ENCODE assay signal across 10 mouse cellular contexts in the genomic region with DNA sequence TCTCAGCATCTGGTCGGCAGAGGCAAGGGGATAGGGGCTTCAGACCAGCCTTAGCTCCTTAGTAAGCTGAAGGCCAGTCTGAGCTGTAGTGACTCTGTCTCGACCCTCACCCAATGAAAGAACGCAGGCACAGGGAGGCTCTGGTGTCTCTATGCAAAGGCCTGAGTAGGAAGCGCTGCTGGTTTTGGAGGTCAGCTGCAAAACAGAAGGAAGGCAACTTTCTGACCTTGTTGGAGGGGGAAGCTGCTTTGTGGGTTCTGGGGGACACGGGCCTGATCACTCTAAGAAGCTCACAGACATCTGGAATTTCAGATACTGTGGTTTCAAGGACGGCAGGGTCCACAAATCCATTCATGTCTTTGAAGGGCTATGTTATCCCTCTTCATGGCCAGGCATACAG. TPM values are rescaled to one million over a fixed set of nuclear protein-coding genes. Genes with fewer than 3 reads are reported as not detected.
DNase-seq lines count a peak whose midpoint lies in the region; ATAC-seq and TF ChIP-seq lines count a peak whose summit lies in the region.
"Had no signal": no experiment of that assay in that cellular context is flagged by ENCODE, and none has a peak within 500 bp of the region (broad histone marks: within the 10 kb centered on the region; RNA-seq: fewer than 3 reads in every experiment).

No protein-coding gene starts in this region.

- no peaks in the 10 kb centered on the region for H3K9me3 ChIP-seq in heart, embryonic 14.5 days (ENCODE audit: control insufficient read depth, low read length)
- H3K9me3 ChIP-seq in stomach, embryonic 14.5 days (ENCODE audit: control insufficient read depth, low read depth, low read length), result no peaks in the 10 kb centered on the region
- no peaks in the 10 kb centered on the region for H3K9me3 ChIP-seq in stomach, postnatal 0 days (ENCODE audit: control insufficient read depth, low read length)
- H3K9me3 ChIP-seq in limb, embryonic 15.5 days, result no peaks in the 10 kb centered on the region

- H3K4me2 ChIP-seq in heart, embryonic 14.5 days (ENCODE audit: low read length), result peak overlapping the region; percentile 60
- peak overlapping the region; percentile 33; the same call in 1 of the 2 replicates for H3K4me2 ChIP-seq in stomach, embryonic 14.5 days (replicated peaks; ENCODE audit: low read depth, low read length)
- no peak overlapping the region for H3K4me2 ChIP-seq in stomach, postnatal 0 days (replicated peaks; ENCODE audit: low read depth)
- H3K4me2 ChIP-seq in limb, embryonic 15.5 days, result peak overlapping the region; percentile 47; the same call in 1 of the 2 replicates

- no peak overlapping the region for H3K4me3 ChIP-seq in heart, embryonic 14.5 days (ENCODE audit: control insufficient read depth in 1 of 2, insufficient read depth in 1 of 2, low read depth in 1 of 2, low read length in 2 of 2)
- no peak overlapping the region for H3K4me3 ChIP-seq in stomach, embryonic 14.5 days (ENCODE audit: low read depth, low read length)
- no peak overlapping the region for H3K4me3 ChIP-seq in stomach, postnatal 0 days (ENCODE audit: low read depth, low read length)
- H3K4me3 ChIP-seq in limb, embryonic 15.5 days, result no peak overlapping the region

- DNase-seq in heart, adult 8-10 months (ENCODE audit: low spot score), result no peak
- no peak for DNase-seq in stomach, postnatal 0 days (ENCODE audit: low spot score)
- DNase-seq in testis, postnatal 14 days (ENCODE audit: low spot score), result no peak

- no peak for ATAC-seq in heart, embryonic 14.5 days (ENCODE audit: insufficient number of reproducible peaks, insufficient read depth, low FRiP score, low read depth)
- ATAC-seq in stomach, embryonic 14.5 days (ENCODE audit: insufficient number of reproducible peaks, insufficient read depth, low FRiP score, low read depth), result 0 out of 2 replicates have a peak, but pooled peaks have one; percentile 5
- ATAC-seq in stomach, postnatal 0 days (ENCODE audit: low FRiP score, low TSS enrichment), result no peak
- no peak for ATAC-seq in limb, embryonic 15.5 days (ENCODE audit: insufficient number of reproducible peaks, low FRiP score, low TSS enrichment, low read depth)
- ATAC-seq in megakaryocyte progenitor cell, adult 5-6 weeks (replicated peaks; ENCODE audit: poor library complexity), result no peak
- ATAC-seq in granulocyte monocyte progenitor cell, adult 5-6 weeks (replicated peaks; ENCODE audit: poor library complexity, severe bottlenecking), result no peak

- WGBS in heart, embryonic 14.5 days, result 73% methylated on average over 6 of the region's 6 CpGs
- WGBS in stomach, embryonic 14.5 days, result 80% methylated on average over 6 of the region's 6 CpGs
- WGBS in stomach, postnatal 0 days, result 85% methylated on average over 6 of the region's 6 CpGs
- 66% methylated on average over 6 of the region's 6 CpGs for WGBS in limb, embryonic 15.5 days

- H3K4me1 ChIP-seq in heart, embryonic 14.5 days (ENCODE audit: control insufficient read depth in 2 of 2, insufficient read depth in 2 of 2, low read length in 2 of 2), result peaks cover 3 to 6% of the 10 kb centered on the region in 2 experiments; a peak in 3 of 4 replicates
- H3K4me1 ChIP-seq in stomach, embryonic 14.5 days (ENCODE audit: control insufficient read depth, insufficient read depth, low read length), result no peaks in the 10 kb centered on the region
- H3K4me1 ChIP-seq in stomach, postnatal 0 days (replicated peaks; ENCODE audit: control insufficient read depth, insufficient read depth), result no peaks in the 10 kb centered on the region
- H3K4me1 ChIP-seq in limb, embryonic 15.5 days, result peaks cover 13% of the 10 kb centered on the region

- H3K36me3 ChIP-seq in heart, embryonic 14.5 days (ENCODE audit: control insufficient read depth, insufficient read depth, low read length), result no peaks in the 10 kb centered on the region
- H3K36me3 ChIP-seq in stomach, embryonic 14.5 days (ENCODE audit: control insufficient read depth, insufficient read depth, low read length), result no peaks in the 10 kb centered on the region
- no peaks in the 10 kb centered on the region for H3K36me3 ChIP-seq in stomach, postnatal 0 days (ENCODE audit: control insufficient read depth, insufficient read depth, low read length)
- no peaks in the 10 kb centered on the region for H3K36me3 ChIP-seq in limb, embryonic 15.5 days

- no peak for TF ChIP-seq CTCF in stomach, postnatal 0 days (IDR thresholded peaks at IDR 0.05; ENCODE audit: low read depth)

- H3K27ac ChIP-seq in heart, embryonic 14.5 days (replicated peaks in 1 of 2; ENCODE audit: control insufficient read depth in 1 of 2, insufficient read depth in 1 of 2, low read depth in 2 of 2, low read length in 2 of 2), result no peak overlapping the region
- no peak overlapping the region for H3K27ac ChIP-seq in stomach, embryonic 14.5 days (ENCODE audit: low read length)
- H3K27ac ChIP-seq in stomach, postnatal 0 days (replicated peaks), result no peak overlapping the region
- no peak overlapping the region for H3K27ac ChIP-seq in limb, embryonic 15.5 days
- H3K27ac ChIP-seq: gastrocnemius, adult 2 months; macrophage had no signal

- H3K9ac ChIP-seq in heart, embryonic 14.5 days (ENCODE audit: low read length), result peak overlapping the region; percentile 56; the same call in 1 of the 2 replicates
- H3K9ac ChIP-seq in stomach, embryonic 14.5 days (replicated peaks; ENCODE audit: low read depth, low read length), result no peak overlapping the region; the same call in 1 of the 2 replicates
- H3K9ac ChIP-seq in stomach, postnatal 0 days (ENCODE audit: low read length), result no peak overlapping the region
- H3K9ac ChIP-seq in limb, embryonic 15.5 days, result no peak overlapping the region

- no peaks in the 10 kb centered on the region for H3K27me3 ChIP-seq in heart, embryonic 14.5 days (ENCODE audit: control insufficient read depth, insufficient read depth, low read length)
- H3K27me3 ChIP-seq in stomach, embryonic 14.5 days (ENCODE audit: control insufficient read depth, insufficient read depth, low read length), result no peaks in the 10 kb centered on the region
- no peaks in the 10 kb centered on the region for H3K27me3 ChIP-seq in stomach, postnatal 0 days (ENCODE audit: control insufficient read depth, insufficient read depth, low read length)
- H3K27me3 ChIP-seq in limb, embryonic 15.5 days, result peaks cover 4% of the 10 kb centered on the region; the same call in 1 of the 2 replicates

- no peak for TF ChIP-seq EP300 in stomach, postnatal 0 days (optimal IDR thresholded peaks at IDR 0.05)

RNA-seq across cellular contexts. Expression of a gene that starts 46.6 kb away (rescaled TPM):
- 46.9 and 54.2 TPM in 2 replicates for polyA plus RNA-seq in heart, embryonic 14.5 days (2014; fragmentation: Nextera tagmentation; extraction: Ambion mirVana)
- 10 to 100 TPM; 10.7 to 14.7 (median 12.9) TPM for total RNA-seq in heart, adult 8-10 months (2022)
- 70.2 and 70.4 TPM in 2 replicates for polyA plus RNA-seq in stomach, embryonic 14.5 days (2014; fragmentation: Nextera tagmentation; extraction: Ambion mirVana)
- polyA plus RNA-seq in stomach, postnatal 0 days (2015; fragmentation: Nextera tagmentation; extraction: Ambion mirVana), result 68.1 and 70.1 TPM in 2 replicates
- 78.8 and 83.6 TPM in 2 replicates for polyA plus RNA-seq in limb, embryonic 15.5 days (2015; fragmentation: Nextera tagmentation; extraction: Ambion mirVana)
- total RNA-seq in megakaryocyte progenitor cell, adult 5-6 weeks (2015), result 37.2 and 45.9 TPM in 2 replicates
- 32.2 and 43.8 TPM in 2 replicates for total RNA-seq in megakaryocyte progenitor cell, adult 5-6 weeks (2017)
- total RNA-seq in granulocyte monocyte progenitor cell, adult 5-6 weeks (2014; fragmentation: Nextera tagmentation), result 24.1 and 32.9 TPM in 2 replicates
- 41.9 and 50.4 TPM in 2 replicates for total RNA-seq in granulocyte monocyte progenitor cell, adult 5-6 weeks (2017)

RNA-seq across cellular contexts. Expression of a gene that starts 56.2 kb away (rescaled TPM):
- 10.0 and 12.6 TPM in 2 replicates for polyA plus RNA-seq in heart, embryonic 14.5 days (2014; fragmentation: Nextera tagmentation; extraction: Ambion mirVana)
- 1 to 10 TPM; 2.2 to 3.6 (median 3.0) TPM for total RNA-seq in heart, adult 8-10 months (2022)
- polyA plus RNA-seq in stomach, embryonic 14.5 days (2014; fragmentation: Nextera tagmentation; extraction: Ambion mirVana), result 14.6 and 17.7 TPM in 2 replicates
- 4.4 and 4.8 TPM in 2 replicates for polyA plus RNA-seq in stomach, postnatal 0 days (2015; fragmentation: Nextera tagmentation; extraction: Ambion mirVana)
- 7.6 and 8.5 TPM in 2 replicates for polyA plus RNA-seq in limb, embryonic 15.5 days (2015; fragmentation: Nextera tagmentation; extraction: Ambion mirVana)
- 3.0 and 4.4 TPM in 2 replicates for total RNA-seq in megakaryocyte progenitor cell, adult 5-6 weeks (2015)
- 1.4 and 3.7 TPM in 2 replicates for total RNA-seq in megakaryocyte progenitor cell, adult 5-6 weeks (2017)
- total RNA-seq in granulocyte monocyte progenitor cell, adult 5-6 weeks (2014; fragmentation: Nextera tagmentation), result 4.7 and 7.4 TPM in 2 replicates
- 0.72 and 0.86 TPM in 2 replicates for total RNA-seq in granulocyte monocyte progenitor cell, adult 5-6 weeks (2017)
